Mouse (Mus musculus) spleen, adult 2 months (tissue): ENCODE measurements around the gene Foxq1.

ENCODE experiments used
- CTCF ChIP-seq: fragments of 200-500 bp; IDR thresholded peaks from 2 replicates; pipeline ENCODE4 v1.5.1; 2011; ENCODE audit warnings: mild to moderate bottlenecking, inconsistent platforms; ENCODE audit not compliant: insufficient read depth, insufficient read length, insufficient replicate concordance; ENCODE audit errors: extremely low read depth
- POLR2A ChIP-seq: fragments of 200-500 bp; IDR thresholded peaks from 2 replicates; pipeline ENCODE4 v1.6.1; 2011; ENCODE audit warnings: low read depth, low read length, inconsistent platforms

- no peak for TF ChIP-seq POLR2A
- no peak for TF ChIP-seq CTCF
These were observed 8.5 kb downstream of the Foxq1 start for GRCm38 (mm10) chr13:31564394-31564793.
